Mouse (Mus musculus): ENCODE measurements around the gene C1qtnf1.

- TF ChIP-seq CTCF (IDR thresholded peaks at IDR 0.05; ENCODE audit: low read depth) (no peak), EP300 (IDR thresholded peaks at IDR 0.05; ENCODE audit: low read depth) (no peak)
Measured at GRCm38 (mm10) chr11:118397806-118398530, 30.0 kb upstream of the C1qtnf1 start.
